Mouse (Mus musculus): ENCODE measurements around the gene Osbpl2. TPM values are rescaled to one million over a fixed set of nuclear protein-coding genes. Genes with fewer than 3 reads are reported as not detected.

Osbpl2 gene
- total RNA-seq, 2 experiments from 2014 or later: 54.1 to 58.4 TPM

DNA sequence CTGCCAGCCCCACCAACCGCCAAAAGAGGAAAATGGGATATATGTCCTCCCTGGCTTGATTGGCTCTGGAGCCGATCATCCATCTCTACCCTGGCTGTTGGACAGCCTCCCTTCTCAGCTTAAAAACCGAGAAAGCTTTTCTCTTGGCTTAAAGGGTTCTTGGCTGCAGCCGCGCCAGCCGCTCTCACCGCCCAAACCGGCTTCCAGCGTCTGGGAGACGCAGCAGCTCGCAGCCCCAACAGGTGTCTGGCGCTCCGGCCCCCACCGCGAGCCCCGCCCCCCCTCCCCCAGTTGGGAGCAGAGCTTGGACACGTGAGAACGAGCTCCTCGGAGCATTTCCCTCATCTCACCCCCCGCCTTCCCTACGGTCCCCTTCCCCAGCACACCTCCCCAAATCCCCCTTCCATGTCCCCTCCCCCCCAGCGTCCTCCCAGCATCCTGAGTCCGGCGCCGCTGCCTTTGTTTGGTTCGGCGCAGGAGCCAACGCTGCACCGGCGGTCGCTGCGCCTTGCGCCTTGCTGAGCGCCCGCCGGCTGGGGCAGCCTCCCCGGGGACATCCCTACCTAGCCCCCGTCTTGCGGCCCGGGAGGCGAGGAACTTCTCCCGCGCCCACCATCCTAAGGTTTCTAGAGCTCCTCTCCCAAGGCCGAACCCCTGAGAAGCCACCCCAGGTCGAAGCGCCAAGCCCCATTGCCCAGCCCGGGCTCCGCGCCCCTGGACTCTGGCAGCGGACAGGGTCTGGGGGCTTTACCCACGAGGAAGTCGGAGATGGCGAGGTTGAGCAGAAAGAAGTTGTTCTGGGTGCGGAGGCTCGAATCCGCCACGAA lies 15.7 kb upstream of the Osbpl2 start:
- intact Hi-C loops (cut with DNase I): no loop called here
- DNase-seq (ENCODE audit: extremely low spot score in 1 of 2, low spot score in 2 of 2): no peak

DNA sequence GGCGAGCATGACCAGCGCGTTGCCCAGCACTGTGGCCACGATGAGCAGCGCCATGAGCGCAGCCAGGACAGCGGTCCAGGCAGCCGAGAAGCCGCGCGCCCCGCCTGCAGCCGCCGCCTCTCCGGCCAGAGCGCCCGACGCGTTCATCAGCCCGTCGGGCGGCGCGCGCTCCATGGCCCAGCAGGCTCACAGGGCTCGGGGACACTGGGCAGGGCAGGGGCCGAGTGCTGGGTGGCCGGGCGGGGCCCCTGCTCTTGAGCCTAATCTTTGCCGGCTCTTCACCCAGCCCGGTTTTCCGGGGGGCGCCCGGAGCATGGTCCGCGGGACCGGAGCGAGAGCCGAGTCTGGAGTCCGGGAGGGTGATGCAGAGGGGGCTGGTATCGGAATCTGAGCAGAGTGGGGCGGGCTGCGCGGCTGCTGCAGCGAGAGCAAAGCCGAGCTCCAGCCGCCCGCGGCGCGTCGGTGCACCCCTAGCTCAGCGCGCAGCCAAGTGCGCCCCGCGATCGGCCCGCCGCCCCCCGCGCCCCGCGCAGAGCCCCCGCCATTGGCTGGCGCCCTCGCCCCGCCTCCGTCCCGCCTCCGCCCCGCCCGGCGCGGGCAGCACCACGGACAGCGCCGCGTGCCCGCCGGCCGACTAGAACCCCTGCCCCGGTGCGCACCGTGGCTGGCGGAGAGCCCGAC lies 15.0 kb upstream of the Osbpl2 start, which contains the start of gene Hrh3:
TSS of gene Hrh3 (minus strand) at position 511 of the 681 bp plus-strand sequence.
- DNase-seq (ENCODE audit: extremely low spot score in 1 of 2, low spot score in 2 of 2): peak in 1 of 2 experiments; percentile 88
- intact Hi-C loops (cut with DNase I): no loop called here

- DNase-seq (ENCODE audit: extremely low spot score in 1 of 2, low spot score in 2 of 2): peak in 1 of 2 experiments; percentile 36
- intact Hi-C loops (cut with DNase I): no loop called here
Measured at GRCm38 (mm10) chr2:180104659-180105377, 14.3 kb upstream of the Osbpl2 start.

GRCm38 (mm10) chr2:180105441-180106190 lies 13.5 kb upstream of the Osbpl2 start:
- peak in 1 of 2 experiments; percentile 56 for DNase-seq (ENCODE audit: extremely low spot score in 1 of 2, low spot score in 2 of 2)
- intact Hi-C loops (cut with DNase I): no loop called here

DNA sequence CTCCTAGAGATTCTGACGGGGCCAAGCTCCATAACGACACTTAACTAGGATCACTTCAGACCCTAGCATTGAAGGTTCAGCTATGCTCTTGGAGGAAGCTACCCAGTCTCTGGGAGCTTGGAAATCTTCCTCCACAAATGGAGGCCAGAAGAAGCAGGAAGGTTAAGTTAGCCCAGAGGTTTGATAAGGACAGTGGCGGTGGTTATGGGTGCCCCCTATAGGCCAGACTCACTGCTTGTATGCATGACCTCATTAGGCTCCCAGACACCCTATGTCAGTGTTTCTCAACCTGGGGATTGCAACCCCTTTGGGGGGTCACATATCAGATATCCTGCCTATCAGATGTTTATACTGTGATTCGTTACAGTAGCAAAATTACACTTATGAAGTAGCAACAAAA lies 12.0 kb upstream of the Osbpl2 start:
- intact Hi-C loops (cut with DNase I): no loop called here

DNA sequence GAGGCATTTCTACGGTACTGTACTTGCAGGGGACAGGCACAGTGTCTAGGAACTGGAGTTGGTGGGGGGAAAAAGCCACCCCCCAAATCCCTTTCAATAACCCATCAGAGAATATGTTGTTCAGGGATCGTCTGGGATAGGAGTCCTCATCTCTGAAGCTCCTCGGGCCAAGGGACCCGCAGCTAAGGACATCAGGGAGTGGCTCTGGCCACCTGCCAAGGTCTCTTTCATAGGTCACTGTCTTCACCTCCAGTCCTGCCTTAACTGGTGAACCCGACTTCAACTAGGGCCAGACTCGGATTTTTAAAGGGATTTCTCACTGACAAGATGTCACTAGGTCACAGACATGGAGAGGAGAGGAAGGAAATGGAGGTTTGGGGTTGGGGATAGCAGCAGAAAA lies 10.8 kb upstream of the Osbpl2 start:
- intact Hi-C loops (cut with DNase I): no loop called here
- no peak for DNase-seq (ENCODE audit: extremely low spot score in 1 of 2, low spot score in 2 of 2)

More for the DNA sequence above, 12.0 kb upstream of the Osbpl2 start:
- DNase-seq (ENCODE audit: extremely low spot score in 1 of 2, low spot score in 2 of 2): peak in 1 of 2 experiments; percentile 24

DNA sequence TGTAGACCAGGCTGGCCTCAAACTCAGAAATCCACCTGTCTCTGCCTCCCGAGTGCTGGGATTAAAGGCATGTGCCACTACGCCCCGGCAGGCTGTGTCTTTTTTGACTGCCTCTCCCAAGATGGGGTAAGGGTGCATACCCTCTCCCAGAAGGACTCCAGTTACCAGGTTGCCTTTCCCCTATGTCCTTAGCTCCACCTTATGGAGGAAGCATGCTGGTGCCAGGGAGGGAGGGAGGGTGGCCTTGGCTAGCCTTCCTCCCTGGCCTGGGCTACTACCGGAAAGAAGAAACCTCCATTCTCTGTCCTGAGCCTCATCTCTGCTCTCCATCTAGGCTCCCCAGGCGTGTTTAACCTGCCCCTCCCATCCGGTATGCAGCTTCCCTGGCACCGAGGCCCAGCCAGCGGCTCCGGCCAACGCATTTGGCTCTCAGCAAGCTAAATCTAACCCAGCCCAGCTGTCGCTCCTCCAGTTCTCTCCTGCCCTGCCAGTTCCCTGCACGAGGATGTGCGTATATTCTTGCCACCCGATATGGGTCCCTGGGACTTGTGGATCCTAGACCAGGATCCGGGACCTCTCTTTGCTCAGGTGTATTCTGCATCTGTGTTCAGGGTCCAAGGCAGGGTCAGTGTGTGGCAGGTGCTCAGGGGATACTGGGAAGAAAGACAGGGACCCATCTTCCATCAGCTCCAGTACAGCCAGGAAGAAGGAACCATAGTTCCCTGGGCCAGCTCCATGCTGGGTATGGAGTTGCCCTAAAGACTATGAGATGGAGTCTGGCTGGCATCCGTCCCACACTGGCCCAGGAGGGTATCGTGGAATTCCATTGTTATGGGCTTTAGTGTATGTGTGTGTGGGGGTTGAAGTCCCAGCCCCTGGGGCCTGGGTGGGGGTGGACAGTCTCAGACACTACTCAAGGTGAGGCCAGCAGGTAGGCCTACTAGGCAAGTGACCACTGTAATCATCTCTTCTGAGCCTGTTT lies 4.9 kb upstream of the Osbpl2 start:
- peak; percentile 72 to 83 for DNase-seq (ENCODE audit: extremely low spot score in 1 of 2, low spot score in 2 of 2)
- intact Hi-C loops (cut with DNase I): no loop called here

GRCm38 (mm10) chr2:180115279-180115678 lies 3.8 kb upstream of the Osbpl2 start:
- peak in 1 of 2 experiments; percentile 79 for DNase-seq (ENCODE audit: extremely low spot score in 1 of 2, low spot score in 2 of 2)
- intact Hi-C loops (cut with DNase I): no loop called here

DNA sequence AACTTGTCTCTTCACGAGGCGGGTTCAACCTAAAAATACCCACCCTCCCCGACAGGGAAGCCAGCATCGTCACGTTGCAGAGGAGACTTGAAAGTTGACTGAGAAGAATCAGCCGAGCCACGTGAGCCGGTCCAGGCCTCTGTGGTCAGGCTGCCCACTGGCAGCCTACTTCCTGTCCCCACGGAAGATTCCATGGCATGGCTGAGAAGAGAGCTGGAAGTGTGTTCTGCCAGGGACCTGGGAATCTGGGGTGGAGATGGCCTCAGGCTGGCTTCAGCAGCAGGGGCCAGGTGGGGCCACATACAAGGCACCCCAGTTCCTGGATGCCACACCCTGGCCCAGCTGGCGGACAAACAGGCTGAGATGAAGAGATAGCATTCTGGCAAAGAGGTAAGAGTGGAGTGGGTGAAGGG lies 3.0 kb upstream of the Osbpl2 start:
- intact Hi-C loops (cut with DNase I): no loop called here
- DNase-seq (ENCODE audit: extremely low spot score in 1 of 2, low spot score in 2 of 2): no peak

- intact Hi-C loops (cut with DNase I): no loop called here
- DNase-seq (ENCODE audit: extremely low spot score in 1 of 2, low spot score in 2 of 2): peak in 1 of 2 experiments; percentile 68
Measured at GRCm38 (mm10) chr2:180116741-180117484, 2.2 kb upstream of the Osbpl2 start.

- intact Hi-C loops (cut with DNase I): no loop called here
- peak; percentile 69 to 77 for DNase-seq (ENCODE audit: extremely low spot score in 1 of 2, low spot score in 2 of 2)
Measured at GRCm38 (mm10) chr2:180117485-180118194, 1.5 kb upstream of the Osbpl2 start.

- DNase-seq (ENCODE audit: extremely low spot score in 1 of 2, low spot score in 2 of 2): no peak
- intact Hi-C loops (cut with DNase I): no loop called here
Measured at GRCm38 (mm10) chr2:180119439-180120291, 559 bp downstream of the Osbpl2 start.

DNA sequence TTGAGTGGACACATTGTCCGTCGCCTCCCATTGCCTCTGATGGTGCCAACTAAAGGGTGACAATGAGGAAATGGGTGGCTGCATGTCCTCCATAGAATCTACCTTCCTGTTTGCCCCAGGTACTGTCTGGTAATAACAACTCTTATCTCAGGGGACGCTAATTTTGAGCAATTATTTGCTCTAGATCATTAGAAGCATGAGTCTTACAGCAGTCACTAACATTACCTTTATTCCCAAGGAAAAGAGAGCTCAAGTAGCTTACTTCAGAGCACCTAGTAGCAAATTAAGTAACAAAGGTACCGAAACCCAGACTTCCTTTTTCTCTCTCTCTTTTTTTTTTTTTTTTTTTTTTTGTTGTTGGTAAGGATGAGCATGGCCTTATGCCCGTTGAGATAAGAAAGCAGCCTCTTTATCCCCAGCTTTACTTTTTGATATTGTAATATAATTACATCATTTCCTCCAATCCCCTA lies 1.2 kb downstream of the Osbpl2 start:
- intact Hi-C loops (cut with DNase I): no loop called here
- no peak for DNase-seq (ENCODE audit: extremely low spot score in 1 of 2, low spot score in 2 of 2)

GRCm38 (mm10) chr2:180124192-180124591 lies 5.1 kb downstream of the Osbpl2 start:
- no peak for DNase-seq (ENCODE audit: extremely low spot score in 1 of 2, low spot score in 2 of 2)
- intact Hi-C loops (cut with DNase I): no loop called here

- DNase-seq (ENCODE audit: extremely low spot score in 1 of 2, low spot score in 2 of 2): peak in 1 of 2 experiments; percentile 60
- intact Hi-C loops (cut with DNase I): no loop called here
Measured at GRCm38 (mm10) chr2:180126195-180126594, 7.1 kb downstream of the Osbpl2 start.

Measured in left cerebral cortex, postnatal 10 days (tissue).